Mouse (Mus musculus): ENCODE results near the gene Plau. TPM values are rescaled to one million over a fixed set of nuclear protein-coding genes. Genes with fewer than 3 reads are reported as not detected.

Gene Plau
- polyA plus RNA-seq, 1 experiment = 0.73 TPM

- TF ChIP-seq CTCF (IDR thresholded peaks at IDR 0.05; ENCODE audit: control insufficient read depth, insufficient read depth, insufficient replicate concordance, low read depth, low read length) (no peak), POLR2A (IDR thresholded peaks at IDR 0.05; ENCODE audit: control insufficient read depth, low read depth, low read length) (no peak)
- Histone ChIP-seq H3K4me3 (ENCODE audit: control insufficient read depth, low read depth, low read length) (no peak overlapping the region), H3K27ac (ENCODE audit: control insufficient read depth, insufficient read depth, low read depth, low read length) (no peak overlapping the region), H3K4me1 (ENCODE audit: control insufficient read depth, insufficient read depth, low read length) (no peaks in the 10 kb centered on the region), H3K27me3 (ENCODE audit: control insufficient read depth, insufficient read depth, low read length) (no peaks in the 10 kb centered on the region), H3K36me3 (ENCODE audit: control insufficient read depth, insufficient read depth, low read length) (no peaks in the 10 kb centered on the region)
Measured at GRCm38 (mm10) chr14:20827491-20827890, 9.0 kb upstream of the Plau start.

- Histone ChIP-seq H3K27ac (ENCODE audit: control insufficient read depth, insufficient read depth, low read depth, low read length) (no peak overlapping the region), H3K4me3 (ENCODE audit: control insufficient read depth, low read depth, low read length) (no peak overlapping the region), H3K27me3 (ENCODE audit: control insufficient read depth, insufficient read depth, low read length) (no peaks in the 10 kb centered on the region), H3K4me1 (ENCODE audit: control insufficient read depth, insufficient read depth, low read length) (no peaks in the 10 kb centered on the region), H3K36me3 (ENCODE audit: control insufficient read depth, insufficient read depth, low read length) (no peaks in the 10 kb centered on the region)
- no peak for TF ChIP-seq POLR2A (IDR thresholded peaks at IDR 0.05; ENCODE audit: control insufficient read depth, low read depth, low read length)
- no peak for TF ChIP-seq CTCF (IDR thresholded peaks at IDR 0.05; ENCODE audit: control insufficient read depth, insufficient read depth, insufficient replicate concordance, low read depth, low read length)
Measured at GRCm38 (mm10) chr14:20828524-20828923, 7.9 kb upstream of the Plau start.

- Histone ChIP-seq H3K4me1 (ENCODE audit: control insufficient read depth, insufficient read depth, low read length) (no peaks in the 10 kb centered on the region), H3K27me3 (ENCODE audit: control insufficient read depth, insufficient read depth, low read length) (no peaks in the 10 kb centered on the region), H3K4me3 (ENCODE audit: control insufficient read depth, low read depth, low read length) (no peak overlapping the region), H3K27ac (ENCODE audit: control insufficient read depth, insufficient read depth, low read depth, low read length) (no peak overlapping the region), H3K36me3 (ENCODE audit: control insufficient read depth, insufficient read depth, low read length) (no peaks in the 10 kb centered on the region)
- TF ChIP-seq POLR2A (IDR thresholded peaks at IDR 0.05; ENCODE audit: control insufficient read depth, low read depth, low read length) = no peak
- TF ChIP-seq CTCF (IDR thresholded peaks at IDR 0.05; ENCODE audit: control insufficient read depth, insufficient read depth, insufficient replicate concordance, low read depth, low read length) = no peak
Measured at GRCm38 (mm10) chr14:20829523-20830366, 6.7 kb upstream of the Plau start.

- TF ChIP-seq POLR2A (IDR thresholded peaks at IDR 0.05; ENCODE audit: control insufficient read depth, low read depth, low read length) = no peak
- TF ChIP-seq CTCF (IDR thresholded peaks at IDR 0.05; ENCODE audit: control insufficient read depth, insufficient read depth, insufficient replicate concordance, low read depth, low read length) = no peak
- Histone ChIP-seq H3K4me1 (ENCODE audit: control insufficient read depth, insufficient read depth, low read length) (no peaks in the 10 kb centered on the region; the same call in 1 of the 2 replicates), H3K27me3 (ENCODE audit: control insufficient read depth, insufficient read depth, low read length) (no peaks in the 10 kb centered on the region), H3K4me3 (ENCODE audit: control insufficient read depth, low read depth, low read length) (no peak overlapping the region), H3K27ac (ENCODE audit: control insufficient read depth, insufficient read depth, low read depth, low read length) (no peak overlapping the region), H3K36me3 (ENCODE audit: control insufficient read depth, insufficient read depth, low read length) (no peaks in the 10 kb centered on the region)
Measured at GRCm38 (mm10) chr14:20831141-20831910, 5.1 kb upstream of the Plau start.

DNA sequence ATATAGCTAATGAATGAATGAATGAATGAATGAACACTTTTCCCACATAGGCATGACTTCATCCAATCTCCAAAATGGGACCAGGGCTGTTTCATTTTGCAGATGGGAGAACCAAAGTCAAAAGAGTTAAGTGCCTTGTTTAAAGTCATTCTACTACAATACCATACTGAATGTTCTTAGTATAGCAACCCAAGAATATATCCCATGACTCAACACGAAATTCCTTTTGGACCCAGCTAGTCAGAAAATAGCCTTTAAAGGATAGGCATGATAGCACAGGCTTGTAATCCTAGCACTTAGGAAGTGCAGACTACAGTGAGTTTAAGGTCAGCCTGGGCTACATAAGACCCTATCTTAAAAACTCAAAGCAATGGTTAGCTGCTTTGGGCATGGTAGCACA is 4.5 kb upstream of the Plau start:
- no peaks in the 10 kb centered on the region for H3K36me3 ChIP-seq (ENCODE audit: control insufficient read depth, insufficient read depth, low read length)
- no peak for TF ChIP-seq CTCF (IDR thresholded peaks at IDR 0.05; ENCODE audit: control insufficient read depth, insufficient read depth, insufficient replicate concordance, low read depth, low read length)
- no peak for TF ChIP-seq POLR2A (IDR thresholded peaks at IDR 0.05; ENCODE audit: control insufficient read depth, low read depth, low read length)
- H3K4me1 ChIP-seq (ENCODE audit: control insufficient read depth, insufficient read depth, low read length) = peaks cover 4% of the 10 kb centered on the region
- no peaks in the 10 kb centered on the region for H3K27me3 ChIP-seq (ENCODE audit: control insufficient read depth, insufficient read depth, low read length)
- H3K27ac ChIP-seq (ENCODE audit: control insufficient read depth, insufficient read depth, low read depth, low read length) = no peak overlapping the region
- no peak overlapping the region for H3K4me3 ChIP-seq (ENCODE audit: control insufficient read depth, low read depth, low read length)

- H3K27me3 ChIP-seq (ENCODE audit: control insufficient read depth, insufficient read depth, low read length) = no peaks in the 10 kb centered on the region
- no peaks in the 10 kb centered on the region for H3K36me3 ChIP-seq (ENCODE audit: control insufficient read depth, insufficient read depth, low read length)
- H3K27ac ChIP-seq (ENCODE audit: control insufficient read depth, insufficient read depth, low read depth, low read length) = no peak overlapping the region
- H3K4me3 ChIP-seq (ENCODE audit: control insufficient read depth, low read depth, low read length) = no peak overlapping the region
- TF ChIP-seq POLR2A (IDR thresholded peaks at IDR 0.05; ENCODE audit: control insufficient read depth, low read depth, low read length) (no peak), CTCF (IDR thresholded peaks at IDR 0.05; ENCODE audit: control insufficient read depth, insufficient read depth, insufficient replicate concordance, low read depth, low read length) (no peak)
- peaks cover 5% of the 10 kb centered on the region for H3K4me1 ChIP-seq (ENCODE audit: control insufficient read depth, insufficient read depth, low read length)
Measured at GRCm38 (mm10) chr14:20833525-20833924, 2.9 kb upstream of the Plau start.

DNA sequence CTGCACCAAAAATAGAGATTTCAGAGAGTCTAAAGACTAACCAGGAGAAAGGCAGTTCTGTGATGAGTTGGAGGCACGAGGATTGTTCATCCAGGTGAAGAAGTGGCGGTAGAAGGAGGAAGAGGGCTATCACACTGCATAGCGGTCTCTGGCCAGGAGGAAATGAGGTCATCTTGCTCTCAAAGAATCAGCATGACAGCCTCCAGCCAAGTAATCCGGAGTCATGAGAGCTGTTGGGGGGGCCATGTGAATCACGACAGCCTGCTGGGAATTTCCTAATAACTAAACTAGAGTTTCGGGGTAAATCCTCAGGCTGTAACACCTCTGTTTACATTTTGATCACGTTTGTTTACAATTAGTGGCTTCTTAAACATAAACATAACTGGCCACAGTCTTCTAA is 2.3 kb upstream of the Plau start:
- Histone ChIP-seq H3K4me1 (ENCODE audit: control insufficient read depth, insufficient read depth, low read length) (peaks cover 5% of the 10 kb centered on the region), H3K27ac (ENCODE audit: control insufficient read depth, insufficient read depth, low read depth, low read length) (no peak overlapping the region), H3K27me3 (ENCODE audit: control insufficient read depth, insufficient read depth, low read length) (no peaks in the 10 kb centered on the region), H3K4me3 (ENCODE audit: control insufficient read depth, low read depth, low read length) (no peak overlapping the region), H3K36me3 (ENCODE audit: control insufficient read depth, insufficient read depth, low read length) (no peaks in the 10 kb centered on the region)
- no peak for TF ChIP-seq POLR2A (IDR thresholded peaks at IDR 0.05; ENCODE audit: control insufficient read depth, low read depth, low read length)
- TF ChIP-seq CTCF (IDR thresholded peaks at IDR 0.05; ENCODE audit: control insufficient read depth, insufficient read depth, insufficient replicate concordance, low read depth, low read length) = no peak

All from testis, adult 2 months (tissue).